In the genomic region with DNA sequence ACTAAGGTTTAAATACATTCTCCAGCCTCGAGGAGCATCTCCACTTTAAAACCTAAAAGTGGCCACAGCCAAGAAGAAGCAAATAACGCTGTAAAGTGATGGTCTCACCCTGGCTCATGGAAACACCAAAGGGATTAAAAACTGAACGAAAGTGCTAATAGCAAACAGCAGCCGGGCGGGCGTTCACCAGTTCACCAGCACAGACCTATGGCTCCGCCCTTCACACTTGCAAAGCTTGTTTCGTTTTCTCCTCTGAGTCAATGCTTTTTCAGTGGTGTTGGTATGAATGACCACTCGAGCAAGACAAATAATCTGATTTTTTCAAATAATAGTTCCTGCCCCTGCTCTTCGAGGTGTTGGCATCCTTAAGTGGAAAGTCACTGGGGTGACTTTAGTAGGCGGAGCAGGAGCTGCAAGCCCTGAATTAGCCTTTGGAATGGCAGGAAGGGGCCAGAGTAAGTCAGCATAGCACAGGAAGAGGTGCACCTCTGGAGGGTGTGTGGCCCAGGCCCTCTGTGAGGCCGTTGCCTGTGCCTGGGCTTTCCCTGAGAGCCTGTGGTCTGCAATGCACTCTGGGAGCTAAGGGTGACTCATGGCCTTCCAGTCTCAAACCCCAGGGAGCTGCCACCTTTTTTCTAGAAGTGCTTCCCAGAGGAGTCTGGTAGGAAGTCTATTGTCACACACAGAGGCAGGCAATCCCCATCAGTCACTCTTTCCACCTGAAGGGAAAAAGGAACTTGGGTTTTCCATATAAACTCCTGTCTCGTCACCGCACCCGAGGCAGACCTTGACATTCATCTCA, we compare ENCODE assay signal across 8 mouse cellular contexts.
DNase-seq lines count a peak whose midpoint lies in the region; ATAC-seq lines count a peak whose summit lies in the region.

No protein-coding gene starts in this region.

- H3K9me3 ChIP-seq in heart, embryonic 16.5 days (replicated peaks; ENCODE audit: control insufficient read depth, low read length), result no peaks in the 10 kb centered on the region
- H3K9me3 ChIP-seq in limb, embryonic 15.5 days, result no peaks in the 10 kb centered on the region

- no peaks in the 10 kb centered on the region for H3K27me3 ChIP-seq in heart, embryonic 16.5 days (ENCODE audit: control insufficient read depth, insufficient read depth, low read length)
- H3K27me3 ChIP-seq in limb, embryonic 15.5 days, result no peaks in the 10 kb centered on the region

- DNase-seq in urinary bladder, postnatal 36 days (ENCODE audit: low spot score in 2 of 2), result peak; percentile 11 to 24
- no peak for DNase-seq in urinary bladder, adult 18-20 months (ENCODE audit: low spot score in 2 of 2)
- peak; percentile 49 to 61 for DNase-seq in natural killer cell, adult 2 months (ENCODE audit: low spot score in 2 of 2)
- DNase-seq in left cerebral cortex, adult 11 months (ENCODE audit: low spot score), result no peak
- DNase-seq in cerebellum, adult 9-10 months, result no peak
- DNase-seq in frontal cortex, postnatal 10 days (ENCODE audit: low spot score in 2 of 2), result no peak

- no peaks in the 10 kb centered on the region for H3K36me3 ChIP-seq in heart, embryonic 16.5 days (ENCODE audit: control insufficient read depth, insufficient read depth)
- no peaks in the 10 kb centered on the region for H3K36me3 ChIP-seq in limb, embryonic 15.5 days

- 25% methylated on average over 15 of the region's 15 CpGs for WGBS in heart, embryonic 16.5 days
- 51% methylated on average over 15 of the region's 15 CpGs for WGBS in limb, embryonic 15.5 days

- peak overlapping the region; percentile 31 for H3K4me3 ChIP-seq in heart, embryonic 16.5 days (ENCODE audit: low read length)
- no peak overlapping the region for H3K4me3 ChIP-seq in limb, embryonic 15.5 days

- peak overlapping the region; percentile 54 for H3K4me2 ChIP-seq in heart, embryonic 16.5 days (ENCODE audit: low read depth, low read length)
- H3K4me2 ChIP-seq in limb, embryonic 15.5 days, result no peak overlapping the region

- peaks cover 37% of the 10 kb centered on the region for H3K4me1 ChIP-seq in heart, embryonic 16.5 days (ENCODE audit: control insufficient read depth, insufficient read depth, low read length)
- peaks cover 18% of the 10 kb centered on the region for H3K4me1 ChIP-seq in limb, embryonic 15.5 days

- peak overlapping the region; percentile 12 for H3K9ac ChIP-seq in heart, embryonic 16.5 days (ENCODE audit: low read length)
- H3K9ac ChIP-seq in limb, embryonic 15.5 days, result no peak overlapping the region

- peak overlapping the region; percentile 77 for H3K27ac ChIP-seq in heart, embryonic 16.5 days (ENCODE audit: low read length)
- peak overlapping the region; percentile 33 for H3K27ac ChIP-seq in limb, embryonic 15.5 days

- peak; percentile 76 for ATAC-seq in heart, embryonic 16.5 days (replicated peaks; ENCODE audit: extremely low read depth, insufficient read depth, low FRiP score)
- ATAC-seq in limb, embryonic 15.5 days (ENCODE audit: insufficient number of reproducible peaks, low FRiP score, low TSS enrichment, low read depth), result no peak

Comparison
In these comparisons a context has a peak if more than half of its experiments do, and no peak if none do; other contexts are left out.
1. DNase-seq: peak in urinary bladder, postnatal 36 days (2 of 2) and natural killer cell, adult 2 months (2 of 2); none in urinary bladder, adult 18-20 months (0 of 2), left cerebral cortex, adult 11 months (single experiment), cerebellum, adult 9-10 months (single experiment) and frontal cortex, postnatal 10 days (0 of 2).